Mouse (Mus musculus) kidney, postnatal 0 days (tissue): ENCODE data around the gene Hmbs. TPM values are rescaled to one million over a fixed set of nuclear protein-coding genes. Genes with fewer than 3 reads are reported as not detected.
A peak's percentile ranks its signal among the peaks of the same experiment; 100 is the strongest.

Experiments used
- ATAC-seq: fragments of 200-750 bp; cut with Nextera tagmentation; replicated peaks from 2 replicates; pipeline ENCODE4 v1.8.0; 2017; ENCODE audit warnings: low read depth, moderate number of reproducible peaks, moderate TSS enrichment, moderate library complexity; ENCODE audit not compliant: low FRiP score
- DNase-seq: peaks from one replicate; pipeline ENCODE4 v3.0.0-alpha.2; 2016; ENCODE audit warnings: low spot score
- H3K27ac ChIP-seq: fragments of 300-500 bp; sonication (generic); 2 replicates; pipeline ENCODE4 v1.5.1; 2014; ENCODE audit warnings: mild to moderate bottlenecking
- H3K27me3 ChIP-seq: fragments of 300-500 bp; sonication (generic); 2 replicates; pipeline ENCODE4 v1.6.1; 2014; ENCODE audit warnings: low read length, mixed read lengths; ENCODE audit not compliant: insufficient read depth
- H3K36me3 ChIP-seq: fragments of 300-500 bp; sonication (generic); 2 replicates; pipeline ENCODE4 v1.6.1; 2014; ENCODE audit warnings: low read length, mixed read lengths; ENCODE audit not compliant: insufficient read depth
- H3K4me1 ChIP-seq: fragments of 300-500 bp; sonication (generic); replicated peaks from 2 replicates; pipeline ENCODE4 v1.6.1; 2014; ENCODE audit warnings: antibody characterized with exemption, low read length, mixed read lengths; ENCODE audit not compliant: insufficient read depth
- H3K4me2 ChIP-seq: fragments of 300-500 bp; sonication (generic); 2 replicates; pipeline ENCODE4 v1.6.1; 2014; ENCODE audit warnings: mild to moderate bottlenecking, low read length, moderate library complexity, mixed read lengths
- H3K4me3 ChIP-seq: fragments of 300-500 bp; sonication (generic); replicated peaks from 2 replicates; pipeline ENCODE4 v1.5.1; 2014; ENCODE audit warnings: low read depth, low read length
- H3K9ac ChIP-seq: fragments of 300-500 bp; sonication (generic); 2 replicates; pipeline ENCODE4 v1.6.1; 2014; ENCODE audit warnings: low read depth, low read length
- H3K9me3 ChIP-seq: fragments of 300-500 bp; sonication (generic); replicated peaks from 2 replicates; pipeline ENCODE4 v1.6.1; 2016; ENCODE audit warnings: low read length, inconsistent platforms, mixed read lengths
- CTCF ChIP-seq: IDR thresholded peaks from 2 replicates; pipeline ENCODE4 v1.5.1; 2016; ENCODE audit warnings: antibody characterized with exemption, low read depth, mild to moderate bottlenecking, moderate library complexity
- WGBS: fragments of 180-500 bp; shearing (Covaris S2); extraction: QIAGEN DNeasy Blood & Tissue Kit; methylation state at CpG from one replicate; pipeline ENCODE4 v1.1.7; 2014; 5-methylcytosine and 5-hydroxymethylcytosine counted together
- polyA plus RNA-seq: library from polyadenylated mRNA; unstranded; fragments of >200 nt; fragmentation: Nextera tagmentation; extraction: Ambion mirVana; gene quantifications from 2 replicates; pipeline ENCODE4 v1.2.1, GENCODE M21; 2015

Gene Hmbs
- polyA plus RNA-seq, 1 experiment from 2014 or later: 88.2 TPM

DNA sequence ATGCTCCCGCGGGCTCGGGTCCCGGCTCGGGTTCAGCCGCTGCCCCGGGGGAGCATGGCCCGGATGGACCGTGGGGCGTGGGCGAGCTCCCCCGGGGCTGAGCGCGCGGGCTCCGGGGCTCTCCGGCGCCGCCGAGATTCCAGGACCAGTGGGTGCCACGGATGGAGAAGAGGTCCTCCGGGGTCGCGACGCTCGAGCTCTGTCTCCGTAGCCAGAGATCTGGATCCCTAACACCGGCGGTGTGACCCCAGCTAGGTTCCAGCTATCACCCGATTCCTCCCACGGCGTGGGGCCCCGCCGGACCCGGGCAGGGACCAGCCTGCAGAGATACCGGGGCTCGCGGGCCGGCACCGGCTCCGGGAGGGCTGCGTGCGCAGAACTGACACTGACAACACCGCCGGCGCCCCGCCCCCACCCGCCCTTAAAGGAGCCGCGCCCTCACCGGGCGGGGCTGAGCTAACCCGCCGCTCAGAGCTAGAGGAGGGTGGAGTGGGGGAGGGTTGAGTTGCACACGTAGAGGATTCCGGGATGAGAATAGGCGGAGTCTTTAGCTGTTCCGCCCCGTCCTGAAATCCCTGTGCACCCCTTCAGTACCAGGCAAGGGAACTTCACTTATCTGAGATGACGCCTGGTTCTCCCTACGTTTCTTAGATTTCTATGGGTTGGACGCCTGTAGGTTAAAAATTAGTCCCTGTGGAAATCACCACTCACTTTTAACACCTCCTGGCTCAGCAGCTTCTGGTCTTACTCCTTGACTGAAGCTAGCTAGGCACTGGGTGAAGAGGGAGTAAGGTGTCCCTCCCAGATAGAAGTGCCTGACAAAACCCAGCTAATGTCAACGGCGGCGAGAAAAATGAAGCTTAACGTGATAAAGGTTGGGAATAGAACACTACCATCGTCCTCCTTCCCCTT is 23.9 kb downstream of the Hmbs start, which contains the start of gene C2cd2l:
TSS of gene C2cd2l (minus strand) at position 399 of the 912 bp plus-strand sequence.
- Histone ChIP-seq H3K27ac (peak within 1 kb of the TSS; percentile 81), H3K9me3 (no peaks in the 10 kb centered on the region), H3K36me3 (peaks cover 15% of the 10 kb centered on the region), H3K27me3 (no peaks in the 10 kb centered on the region), H3K4me1 (peaks cover 16% of the 10 kb centered on the region), H3K4me3 (peak within 1 kb of the TSS; percentile 84), H3K4me2 (peak within 1 kb of the TSS; percentile 93), H3K9ac (peak within 1 kb of the TSS; percentile 88)
- DNase-seq (peak; percentile 99), ATAC-seq (peak; percentile 95)
- WGBS: under 1% methylated on average over 67 of the region's 67 CpGs
- TF ChIP-seq CTCF: no peak

DNA sequence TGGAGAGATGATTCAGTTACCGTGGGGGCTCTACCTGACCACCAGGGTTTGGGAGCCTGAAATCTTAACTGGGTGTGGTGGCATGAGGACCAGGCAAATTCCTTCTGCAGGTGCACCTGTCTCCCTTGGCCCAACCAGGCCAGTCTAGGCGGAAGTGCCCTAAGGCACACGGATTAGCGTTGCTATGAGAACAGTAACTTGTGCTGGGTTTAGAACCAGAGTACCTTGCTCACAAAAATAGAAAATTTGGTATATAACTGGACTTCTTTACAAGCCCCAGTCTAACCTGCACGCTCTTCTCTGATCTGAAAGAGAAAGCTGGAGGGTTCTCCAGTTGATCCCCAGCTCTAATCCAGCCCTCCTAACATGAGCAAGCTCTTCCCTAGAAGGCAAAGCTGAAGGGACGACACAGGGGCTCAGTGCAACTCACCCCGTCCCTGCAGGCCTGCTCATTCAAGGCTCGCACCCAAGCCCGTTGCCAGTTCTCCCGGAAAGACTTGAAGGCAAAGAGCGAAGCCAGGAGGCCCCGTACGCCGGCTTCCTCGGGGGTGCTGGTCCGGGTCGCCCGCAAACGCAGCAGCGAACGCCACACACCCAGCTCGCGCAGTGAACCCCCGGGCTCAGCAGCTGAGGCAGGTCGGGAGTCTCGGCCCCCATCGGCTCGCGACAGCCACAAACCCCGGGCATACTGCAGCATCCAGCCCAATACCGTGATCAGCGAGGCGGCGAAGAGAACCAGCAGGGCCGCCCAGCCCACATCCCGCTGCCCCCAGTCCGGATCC is 24.7 kb downstream of the Hmbs start:
- Histone ChIP-seq H3K9me3 (no peaks in the 10 kb centered on the region), H3K4me2 (peak overlapping the region; percentile 93), H3K4me1 (peaks cover 16% of the 10 kb centered on the region), H3K4me3 (peak overlapping the region; percentile 84), H3K36me3 (peaks cover 20% of the 10 kb centered on the region), H3K9ac (peak overlapping the region; percentile 88), H3K27me3 (no peaks in the 10 kb centered on the region), H3K27ac (peak overlapping the region; percentile 81)
- DNase-seq (no peak), ATAC-seq (no peak)
- no peak for TF ChIP-seq CTCF
- WGBS: 2% methylated on average over 37 of the region's 37 CpGs

DNA sequence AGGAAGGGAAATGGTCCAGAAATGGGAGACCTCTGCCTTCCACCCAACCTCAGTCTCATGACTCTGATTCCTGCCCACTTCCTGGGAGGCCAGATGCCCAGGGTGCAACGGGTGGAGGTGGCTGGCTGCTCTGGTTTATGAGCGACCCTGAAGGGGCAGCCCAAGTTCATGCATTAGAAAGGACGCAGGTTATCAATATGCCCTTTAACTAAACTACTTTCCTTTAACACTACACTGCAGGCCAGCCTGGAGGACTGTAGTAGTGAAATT is 25.3 kb downstream of the Hmbs start:
- Histone ChIP-seq H3K4me2 (peak overlapping the region; percentile 93), H3K36me3 (peaks cover 25% of the 10 kb centered on the region), H3K4me1 (peaks cover 16% of the 10 kb centered on the region), H3K4me3 (peak overlapping the region; percentile 84), H3K9me3 (no peaks in the 10 kb centered on the region), H3K27ac (peak overlapping the region; percentile 81), H3K27me3 (no peaks in the 10 kb centered on the region), H3K9ac (peak overlapping the region; percentile 88; the same call in 1 of the 2 replicates)
- TF ChIP-seq CTCF: no peak
- ATAC-seq (no peak), DNase-seq (no peak)
- WGBS: 32% methylated on average over 3 of the region's 3 CpGs

DNA sequence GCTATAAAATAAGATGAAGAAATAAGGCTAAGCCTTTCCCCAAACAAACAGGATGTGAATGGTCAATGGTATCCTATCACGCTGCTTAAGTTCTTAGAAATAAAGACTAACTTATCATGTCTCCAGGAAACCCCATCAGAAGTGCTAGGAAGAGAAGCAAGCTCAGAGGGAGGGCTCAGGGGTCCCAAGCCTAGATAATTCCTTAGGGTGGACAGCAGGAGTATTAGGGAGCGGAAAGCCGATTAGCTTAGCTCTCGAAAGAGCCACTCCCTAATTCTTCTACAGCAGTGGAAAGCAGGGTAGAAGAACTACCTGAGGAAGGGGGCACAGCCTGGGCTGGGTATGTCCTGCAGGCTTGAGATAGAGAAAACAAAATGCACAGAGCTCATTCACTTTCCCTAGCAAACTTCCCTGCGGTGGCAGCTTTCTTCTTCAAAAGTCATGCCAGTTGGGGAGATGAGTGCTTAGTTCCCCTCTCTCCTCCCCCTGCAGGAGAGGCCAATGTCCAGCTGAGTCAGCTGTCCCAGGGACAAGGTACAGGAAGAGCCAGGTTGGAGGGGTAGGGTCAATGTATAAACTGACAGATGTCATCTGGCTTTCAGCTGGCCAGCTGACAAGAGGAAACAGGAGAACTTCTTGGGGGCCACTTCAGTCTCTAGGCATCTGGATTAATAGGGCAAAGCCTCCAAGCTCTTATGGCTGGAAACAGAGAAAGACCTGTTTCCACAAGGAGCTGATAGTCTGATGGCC is 25.8 kb downstream of the Hmbs start:
- peak overlapping the region; percentile 93 for H3K4me2 ChIP-seq
- ATAC-seq (peak; percentile 57), DNase-seq (no peak)
- WGBS: 57% methylated on average over 5 of the region's 5 CpGs
- H3K27me3 ChIP-seq: no peaks in the 10 kb centered on the region
- no peak for TF ChIP-seq CTCF
- peaks cover 30% of the 10 kb centered on the region for H3K36me3 ChIP-seq
- peak overlapping the region; percentile 81; the same call in 1 of the 2 replicates for H3K27ac ChIP-seq
- peak overlapping the region; percentile 84 for H3K4me3 ChIP-seq
- H3K9me3 ChIP-seq: no peaks in the 10 kb centered on the region
- H3K9ac ChIP-seq: peak overlapping the region; percentile 88; the same call in 1 of the 2 replicates
- H3K4me1 ChIP-seq: peaks cover 16% of the 10 kb centered on the region

DNA sequence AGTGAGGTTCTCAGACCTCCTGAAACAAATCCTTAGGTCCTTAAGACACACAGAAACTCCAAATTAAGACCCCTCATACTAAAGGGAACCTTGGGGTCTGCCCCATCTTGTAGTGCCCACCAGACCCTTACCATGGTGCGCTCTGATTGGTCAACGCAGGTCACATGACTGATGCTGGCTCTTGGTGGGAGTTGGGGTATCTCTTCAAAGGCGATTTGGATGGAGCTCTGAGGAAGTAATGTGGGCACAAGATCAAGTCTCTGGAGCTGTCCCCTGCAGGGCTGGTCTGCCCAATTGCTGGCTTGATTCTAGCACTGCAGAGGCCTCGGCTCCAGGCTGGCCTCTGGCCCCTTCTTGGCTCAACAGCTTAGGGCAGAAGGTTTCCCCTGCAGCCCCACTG is 26.6 kb downstream of the Hmbs start:
- peaks cover 37% of the 10 kb centered on the region for H3K36me3 ChIP-seq
- peak overlapping the region; percentile 93; the same call in 1 of the 2 replicates for H3K4me2 ChIP-seq
- no peak overlapping the region for H3K27ac ChIP-seq
- H3K27me3 ChIP-seq: no peaks in the 10 kb centered on the region
- H3K9me3 ChIP-seq: no peaks in the 10 kb centered on the region
- DNase-seq (no peak), ATAC-seq (no peak)
- no peak overlapping the region for H3K4me3 ChIP-seq
- no peak for TF ChIP-seq CTCF
- no peak overlapping the region for H3K9ac ChIP-seq
- WGBS: 72% methylated on average over 4 of the region's 4 CpGs
- peaks cover 16% of the 10 kb centered on the region for H3K4me1 ChIP-seq

DNA sequence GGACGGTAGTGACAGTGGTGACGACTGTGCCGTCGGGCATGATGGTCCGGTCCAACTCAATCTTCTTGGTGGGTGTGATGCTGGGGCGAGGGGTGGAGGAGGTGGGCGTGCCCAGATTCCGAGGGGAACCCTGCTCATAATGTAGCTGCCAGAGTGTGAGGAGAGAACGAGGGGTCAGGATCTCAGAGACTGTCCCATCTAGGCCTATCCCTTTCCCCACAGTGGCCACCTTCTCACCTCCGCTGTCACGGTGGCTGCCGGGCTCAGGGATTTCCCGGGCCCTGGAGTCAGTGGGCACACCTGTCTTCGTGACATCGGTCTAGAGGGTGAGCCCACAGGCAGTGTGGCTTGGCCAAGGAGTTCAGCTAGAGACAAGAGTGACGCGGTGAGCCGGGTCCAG is 29.1 kb downstream of the Hmbs start:
- DNase-seq: no peak
- Histone ChIP-seq H3K4me3 (no peak overlapping the region), H3K27me3 (no peaks in the 10 kb centered on the region), H3K4me1 (peaks cover 19% of the 10 kb centered on the region), H3K27ac (no peak overlapping the region), H3K36me3 (peaks cover 37% of the 10 kb centered on the region), H3K9me3 (no peaks in the 10 kb centered on the region), H3K9ac (no peak overlapping the region), H3K4me2 (no peak overlapping the region)
- WGBS: 94% methylated on average over 18 of the region's 18 CpGs
- TF ChIP-seq CTCF: no peak
- ATAC-seq: no peak
